Mouse (Mus musculus) embryonic facial prominence, embryonic 11.5 days (tissue): ENCODE data around the gene Iqcf5. TPM values are rescaled to one million over a fixed set of nuclear protein-coding genes. Genes with fewer than 3 reads are reported as not detected.

Experiments
- ATAC-seq: fragments of 200-750 bp; cut with Nextera tagmentation; replicated peaks from 2 replicates; pipeline ENCODE4 v1.8.0; 2017; ENCODE audit warnings: low read depth; ENCODE audit not compliant: insufficient number of reproducible peaks, low FRiP score, low TSS enrichment
- DNase-seq: peaks from one replicate; pipeline ENCODE4 v3.0.0-alpha.2; 2015; ENCODE audit warnings: low spot score
- H3K27ac ChIP-seq: fragments of 300-500 bp; sonication (generic); replicated peaks from 2 replicates; pipeline ENCODE4 v1.5.1; 2014; ENCODE audit warnings: mild to moderate bottlenecking, low read depth, low read length, control low read depth
- H3K27me3 ChIP-seq: fragments of 300-500 bp; sonication (generic); 2 replicates; pipeline ENCODE4 v1.6.1; 2014; ENCODE audit warnings: mild to moderate bottlenecking, low read length, moderate library complexity, mixed read lengths; ENCODE audit not compliant: control insufficient read depth, insufficient read depth
- H3K36me3 ChIP-seq: fragments of 300-500 bp; sonication (generic); replicated peaks from 2 replicates; pipeline ENCODE4 v1.6.1; 2014; ENCODE audit warnings: low read depth, mild to moderate bottlenecking, low read length, moderate library complexity, mixed read lengths; ENCODE audit not compliant: control insufficient read depth, insufficient read depth
- H3K4me1 ChIP-seq: fragments of 300-500 bp; sonication (generic); 2 replicates; pipeline ENCODE4 v1.6.1; 2014; ENCODE audit warnings: low read length, mixed read lengths; ENCODE audit not compliant: control insufficient read depth, insufficient read depth
- H3K4me2 ChIP-seq: fragments of 300-500 bp; sonication (generic); 2 replicates; pipeline ENCODE4 v1.6.1; 2014; ENCODE audit warnings: low read depth, mild to moderate bottlenecking, control low read depth, low read length, moderate library complexity
- H3K4me3 ChIP-seq: fragments of 300-500 bp; sonication (generic); 2 replicates; pipeline ENCODE4 v1.5.1; 2014; ENCODE audit warnings: low read depth, low read length, control low read depth
- H3K9ac ChIP-seq: fragments of 300-500 bp; sonication (generic); replicated peaks from 2 replicates; pipeline ENCODE4 v1.6.1; 2014; ENCODE audit warnings: mild to moderate bottlenecking, control low read depth, low read length
- H3K9me3 ChIP-seq: fragments of 300-500 bp; sonication (generic); replicated peaks from 2 replicates; pipeline ENCODE4 v1.6.1; 2016; ENCODE audit warnings: mild to moderate bottlenecking, low read length, inconsistent platforms, mixed read lengths; ENCODE audit not compliant: control insufficient read depth
- WGBS: fragments of 180-500 bp; shearing (Covaris S2); extraction: QIAGEN DNeasy Blood & Tissue Kit; methylation state at CpG from one replicate; pipeline ENCODE4 v1.1.7; 2014; 5-methylcytosine and 5-hydroxymethylcytosine counted together
- polyA plus RNA-seq: library from polyadenylated mRNA; unstranded; fragments of >200 nt; fragmentation: Nextera tagmentation; extraction: Ambion mirVana; gene quantifications from 2 replicates; pipeline ENCODE4 v1.2.1, GENCODE M21; 2014

The Iqcf5 gene
- polyA plus RNA-seq, 1 experiment from 2014 or later: not detected

GRCm38 (mm10) chr9:106509356-106509755, 5.0 kb upstream of the Iqcf5 start:
- no peaks in the 10 kb centered on the region for H3K9me3 ChIP-seq
- no peak overlapping the region for H3K9ac ChIP-seq
- H3K36me3 ChIP-seq: no peaks in the 10 kb centered on the region
- H3K4me1 ChIP-seq: no peaks in the 10 kb centered on the region
- no peak overlapping the region for H3K4me3 ChIP-seq
- no peak for DNase-seq
- WGBS: 90% methylated on average over 10 of the region's 10 CpGs
- H3K4me2 ChIP-seq: no peak overlapping the region
- no peak overlapping the region for H3K27ac ChIP-seq
- no peaks in the 10 kb centered on the region for H3K27me3 ChIP-seq
- no peak for ATAC-seq

GRCm38 (mm10) chr9:106512729-106513450, 1.5 kb upstream of the Iqcf5 start:
- no peaks in the 10 kb centered on the region for H3K9me3 ChIP-seq
- H3K4me3 ChIP-seq: no peak overlapping the region
- no peak overlapping the region for H3K9ac ChIP-seq
- H3K4me2 ChIP-seq: no peak overlapping the region
- H3K36me3 ChIP-seq: no peaks in the 10 kb centered on the region
- ATAC-seq (no peak), DNase-seq (no peak)
- H3K27me3 ChIP-seq: no peaks in the 10 kb centered on the region
- no peaks in the 10 kb centered on the region for H3K4me1 ChIP-seq
- no peak overlapping the region for H3K27ac ChIP-seq
- WGBS: 68% methylated on average over 13 of the region's 13 CpGs

GRCm38 (mm10) chr9:106513566-106513965, 807 bp upstream of the Iqcf5 start:
- Histone ChIP-seq H3K27me3 (no peaks in the 10 kb centered on the region), H3K9ac (no peak overlapping the region), H3K4me2 (no peak overlapping the region), H3K27ac (no peak overlapping the region), H3K36me3 (no peaks in the 10 kb centered on the region), H3K4me3 (no peak overlapping the region), H3K9me3 (no peaks in the 10 kb centered on the region), H3K4me1 (no peaks in the 10 kb centered on the region)
- ATAC-seq (no peak), DNase-seq (no peak)
- 78% methylated on average over 6 of the region's 6 CpGs for WGBS

- no peaks in the 10 kb centered on the region for H3K27me3 ChIP-seq
- H3K36me3 ChIP-seq: no peaks in the 10 kb centered on the region
- H3K9me3 ChIP-seq: no peaks in the 10 kb centered on the region
- H3K9ac ChIP-seq: no peak overlapping the region
- WGBS: 65% methylated on average over 2 of the region's 2 CpGs
- H3K4me1 ChIP-seq: no peaks in the 10 kb centered on the region
- H3K27ac ChIP-seq: no peak overlapping the region
- no peak overlapping the region for H3K4me2 ChIP-seq
- no peak for ATAC-seq
- peak; percentile 10 for DNase-seq
- H3K4me3 ChIP-seq: no peak overlapping the region
Observed at GRCm38 (mm10) chr9:106519433-106519832, 5.1 kb downstream of the Iqcf5 start.

- H3K27me3 ChIP-seq: no peaks in the 10 kb centered on the region
- no peak overlapping the region for H3K27ac ChIP-seq
- no peak overlapping the region for H3K4me3 ChIP-seq
- H3K9me3 ChIP-seq: no peaks in the 10 kb centered on the region
- H3K4me1 ChIP-seq: no peaks in the 10 kb centered on the region
- WGBS: 85% methylated on average over 8 of the region's 8 CpGs
- no peak overlapping the region for H3K9ac ChIP-seq
- H3K36me3 ChIP-seq: no peaks in the 10 kb centered on the region
- H3K4me2 ChIP-seq: no peak overlapping the region
- DNase-seq (no peak), ATAC-seq (no peak)
Observed at GRCm38 (mm10) chr9:106519909-106520308, 5.5 kb downstream of the Iqcf5 start.

GRCm38 (mm10) chr9:106531833-106532232, 17.5 kb downstream of the Iqcf5 start:
- Histone ChIP-seq H3K4me1 (no peaks in the 10 kb centered on the region), H3K4me2 (no peak overlapping the region), H3K36me3 (no peaks in the 10 kb centered on the region), H3K9me3 (no peaks in the 10 kb centered on the region), H3K27me3 (no peaks in the 10 kb centered on the region), H3K9ac (no peak overlapping the region), H3K27ac (no peak overlapping the region), H3K4me3 (no peak overlapping the region)
- 24% methylated on average over 3 of the region's 3 CpGs for WGBS
- no peak for ATAC-seq
- peak; percentile 68 for DNase-seq

- Histone ChIP-seq H3K4me3 (no peak overlapping the region), H3K4me1 (no peaks in the 10 kb centered on the region), H3K9ac (no peak overlapping the region), H3K9me3 (no peaks in the 10 kb centered on the region), H3K27me3 (no peaks in the 10 kb centered on the region), H3K4me2 (no peak overlapping the region), H3K36me3 (no peaks in the 10 kb centered on the region), H3K27ac (no peak overlapping the region)
- DNase-seq (no peak), ATAC-seq (no peak)
- WGBS: 88% methylated on average over 7 of the region's 7 CpGs
Observed at GRCm38 (mm10) chr9:106534296-106534695, 19.9 kb downstream of the Iqcf5 start.

- no peaks in the 10 kb centered on the region for H3K27me3 ChIP-seq
- no peak overlapping the region for H3K4me3 ChIP-seq
- H3K4me2 ChIP-seq: no peak overlapping the region
- 87% methylated on average over 11 of the region's 11 CpGs for WGBS
- ATAC-seq (no peak), DNase-seq (no peak)
- no peaks in the 10 kb centered on the region for H3K36me3 ChIP-seq
- no peaks in the 10 kb centered on the region for H3K4me1 ChIP-seq
- no peak overlapping the region for H3K9ac ChIP-seq
- H3K27ac ChIP-seq: no peak overlapping the region
- no peaks in the 10 kb centered on the region for H3K9me3 ChIP-seq
Observed at GRCm38 (mm10) chr9:106534975-106535374, 20.6 kb downstream of the Iqcf5 start.
